Mouse (Mus musculus) lung, embryonic 14.5 days (tissue): ENCODE measurements around the gene Grk3. TPM values are rescaled to one million over a fixed set of nuclear protein-coding genes. Genes with fewer than 3 reads are reported as not detected.

ENCODE experiments used
- ATAC-seq: fragments of 200-750 bp; cut with Nextera tagmentation; 2 replicates; pipeline ENCODE4 v1.8.0; 2017; ENCODE audit warnings: mild to moderate bottlenecking, moderate TSS enrichment, moderate library complexity; ENCODE audit not compliant: insufficient read depth
- DNase-seq: peaks from one replicate; pipeline ENCODE4 v3.0.0-alpha.2; 2015
- H3K27ac ChIP-seq: fragments of 300-500 bp; sonication (generic); 2 replicates; pipeline ENCODE4 v1.5.1; 2014; ENCODE audit warnings: low read depth, mild to moderate bottlenecking, moderate library complexity
- H3K27me3 ChIP-seq: fragments of 300-500 bp; sonication (generic); 2 replicates; pipeline ENCODE4 v1.6.1; 2014; ENCODE audit warnings: low read length, control low read depth; ENCODE audit not compliant: insufficient read depth
- H3K36me3 ChIP-seq: fragments of 300-500 bp; sonication (generic); 2 replicates; pipeline ENCODE4 v1.6.1; 2014; ENCODE audit warnings: control low read depth; ENCODE audit not compliant: insufficient read depth
- H3K4me1 ChIP-seq: fragments of 300-500 bp; sonication (generic); 2 replicates; pipeline ENCODE4 v1.6.1; 2014; ENCODE audit warnings: antibody characterized with exemption, control low read depth; ENCODE audit not compliant: insufficient read depth
- H3K4me2 ChIP-seq: fragments of 300-500 bp; sonication (generic); 2 replicates; pipeline ENCODE4 v1.6.1; 2014; ENCODE audit warnings: mild to moderate bottlenecking
- H3K4me3 ChIP-seq: fragments of 300-500 bp; sonication (generic); 2 replicates; pipeline ENCODE4 v1.5.1; 2014; ENCODE audit warnings: low read depth, low read length
- H3K9ac ChIP-seq: fragments of 300-500 bp; sonication (generic); 2 replicates; pipeline ENCODE4 v1.6.1; 2014
- H3K9me3 ChIP-seq: fragments of 300-500 bp; sonication (generic); 2 replicates; pipeline ENCODE4 v1.6.1; 2016; ENCODE audit warnings: low read depth, low read length, control low read depth
- CTCF ChIP-seq: IDR thresholded peaks from 2 replicates; pipeline ENCODE4 v1.5.1; 2016; ENCODE audit warnings: antibody characterized with exemption, low read depth
- WGBS: fragments of 180-500 bp; shearing (Covaris S2); extraction: QIAGEN DNeasy Blood & Tissue Kit; methylation state at CpG from one replicate; pipeline ENCODE4 v1.1.7; 2014; 5-methylcytosine and 5-hydroxymethylcytosine counted together
- polyA plus RNA-seq: library from polyadenylated mRNA; unstranded; fragments of >200 nt; fragmentation: Nextera tagmentation; extraction: Ambion mirVana; gene quantifications from 2 replicates; pipeline ENCODE4 v1.2.1, GENCODE M21; 2014

The Grk3 gene
- polyA plus RNA-seq, 1 experiment from 2014 or later = 14.1 TPM

GRCm38 (mm10) chr5:113041567-113042071 is 26.0 kb upstream of the Grk3 start:
- H3K36me3 ChIP-seq = no peaks in the 10 kb centered on the region
- no peak overlapping the region for H3K4me2 ChIP-seq
- 7% methylated on average over 5 of the region's 5 CpGs for WGBS
- no peak overlapping the region for H3K4me3 ChIP-seq
- peaks cover 5% of the 10 kb centered on the region; the same call in 1 of the 2 replicates for H3K4me1 ChIP-seq
- no peak for TF ChIP-seq CTCF
- DNase-seq (peak; percentile 86), ATAC-seq (peak; percentile 91)
- H3K27ac ChIP-seq = peak overlapping the region; percentile 76
- H3K9ac ChIP-seq = no peak overlapping the region
- H3K27me3 ChIP-seq = no peaks in the 10 kb centered on the region
- H3K9me3 ChIP-seq = no peaks in the 10 kb centered on the region

- no peaks in the 10 kb centered on the region for H3K27me3 ChIP-seq
- H3K27ac ChIP-seq = peak overlapping the region; percentile 76
- no peaks in the 10 kb centered on the region for H3K9me3 ChIP-seq
- peaks cover 10% of the 10 kb centered on the region for H3K4me1 ChIP-seq
- ATAC-seq (peak; percentile 36), DNase-seq (peak; percentile 81)
- no peak for TF ChIP-seq CTCF
- 34% methylated on average over 6 of the region's 6 CpGs for WGBS
- H3K4me3 ChIP-seq = no peak overlapping the region
- no peak overlapping the region for H3K4me2 ChIP-seq
- H3K36me3 ChIP-seq = no peaks in the 10 kb centered on the region
- no peak overlapping the region for H3K9ac ChIP-seq
Measured at GRCm38 (mm10) chr5:113040776-113041175, 25.2 kb upstream of the Grk3 start.

- ATAC-seq (no peak), DNase-seq (no peak)
- H3K9me3 ChIP-seq = no peaks in the 10 kb centered on the region
- H3K27me3 ChIP-seq = no peaks in the 10 kb centered on the region
- WGBS = 89% methylated on average over 6 of the region's 6 CpGs
- peaks cover 22% of the 10 kb centered on the region for H3K4me1 ChIP-seq
- TF ChIP-seq CTCF = no peak
- H3K4me3 ChIP-seq = no peak overlapping the region
- H3K27ac ChIP-seq = no peak overlapping the region
- H3K4me2 ChIP-seq = no peak overlapping the region
- H3K36me3 ChIP-seq = no peaks in the 10 kb centered on the region
- H3K9ac ChIP-seq = no peak overlapping the region
Measured at GRCm38 (mm10) chr5:113038601-113039000, 23.0 kb upstream of the Grk3 start.

- H3K36me3 ChIP-seq = no peaks in the 10 kb centered on the region
- H3K4me2 ChIP-seq = peak overlapping the region; percentile 23; the same call in 1 of the 2 replicates
- no peak overlapping the region for H3K4me3 ChIP-seq
- ATAC-seq (peak; percentile 66), DNase-seq (peak; percentile 64)
- peaks cover 17% of the 10 kb centered on the region for H3K4me1 ChIP-seq
- peak overlapping the region; percentile 67 for H3K27ac ChIP-seq
- H3K27me3 ChIP-seq = no peaks in the 10 kb centered on the region
- WGBS = 35% methylated on average over 10 of the region's 10 CpGs
- no peaks in the 10 kb centered on the region for H3K9me3 ChIP-seq
- no peak for TF ChIP-seq CTCF
- H3K9ac ChIP-seq = no peak overlapping the region
Measured at GRCm38 (mm10) chr5:113035094-113036047, 19.8 kb upstream of the Grk3 start.

GRCm38 (mm10) chr5:113031201-113031754 is 15.7 kb upstream of the Grk3 start:
- H3K36me3 ChIP-seq = no peaks in the 10 kb centered on the region
- WGBS = 62% methylated on average over 15 of the region's 15 CpGs
- no peak for TF ChIP-seq CTCF
- H3K9ac ChIP-seq = no peak overlapping the region
- peaks cover 15% of the 10 kb centered on the region for H3K4me1 ChIP-seq
- H3K27ac ChIP-seq = no peak overlapping the region
- no peaks in the 10 kb centered on the region for H3K27me3 ChIP-seq
- no peaks in the 10 kb centered on the region for H3K9me3 ChIP-seq
- ATAC-seq (no peak), DNase-seq (no peak)
- no peak overlapping the region for H3K4me2 ChIP-seq
- no peak overlapping the region for H3K4me3 ChIP-seq

GRCm38 (mm10) chr5:113030082-113030481 is 14.5 kb upstream of the Grk3 start:
- Histone ChIP-seq H3K27me3 (no peaks in the 10 kb centered on the region), H3K9me3 (no peaks in the 10 kb centered on the region), H3K4me1 (peaks cover 7% of the 10 kb centered on the region), H3K27ac (no peak overlapping the region), H3K4me3 (no peak overlapping the region), H3K9ac (no peak overlapping the region), H3K4me2 (no peak overlapping the region), H3K36me3 (no peaks in the 10 kb centered on the region)
- DNase-seq (peak; percentile 87), ATAC-seq (no peak)
- no peak for TF ChIP-seq CTCF
- 42% methylated on average over 3 of the region's 3 CpGs for WGBS

GRCm38 (mm10) chr5:113026706-113027105 is 11.1 kb upstream of the Grk3 start:
- no peak for ATAC-seq
- no peak overlapping the region for H3K4me2 ChIP-seq
- H3K27me3 ChIP-seq = no peaks in the 10 kb centered on the region
- no peaks in the 10 kb centered on the region for H3K9me3 ChIP-seq
- no peak overlapping the region for H3K27ac ChIP-seq
- TF ChIP-seq CTCF = no peak
- H3K4me3 ChIP-seq = no peak overlapping the region
- no peak for DNase-seq
- no peak overlapping the region for H3K9ac ChIP-seq
- H3K4me1 ChIP-seq = peaks cover 5% of the 10 kb centered on the region; the same call in 1 of the 2 replicates
- WGBS = 58% methylated on average over 5 of the region's 5 CpGs
- H3K36me3 ChIP-seq = no peaks in the 10 kb centered on the region
